Mouse (Mus musculus) kidney, postnatal 0 days (tissue): ENCODE measurements around the gene Hmbs. TPM values are rescaled to one million over a fixed set of nuclear protein-coding genes. Genes with fewer than 3 reads are reported as not detected.

Experiments
- ATAC-seq: fragments of 200-750 bp; cut with Nextera tagmentation; replicated peaks from 2 replicates; pipeline ENCODE4 v1.8.0; 2017; ENCODE audit warnings: low read depth, moderate number of reproducible peaks, moderate TSS enrichment, moderate library complexity; ENCODE audit not compliant: low FRiP score
- DNase-seq: peaks from one replicate; pipeline ENCODE4 v3.0.0-alpha.2; 2016; ENCODE audit warnings: low spot score
- H3K27ac ChIP-seq: fragments of 300-500 bp; sonication (generic); 2 replicates; pipeline ENCODE4 v1.5.1; 2014; ENCODE audit warnings: mild to moderate bottlenecking
- H3K27me3 ChIP-seq: fragments of 300-500 bp; sonication (generic); 2 replicates; pipeline ENCODE4 v1.6.1; 2014; ENCODE audit warnings: low read length, mixed read lengths; ENCODE audit not compliant: insufficient read depth
- H3K36me3 ChIP-seq: fragments of 300-500 bp; sonication (generic); 2 replicates; pipeline ENCODE4 v1.6.1; 2014; ENCODE audit warnings: low read length, mixed read lengths; ENCODE audit not compliant: insufficient read depth
- H3K4me1 ChIP-seq: fragments of 300-500 bp; sonication (generic); replicated peaks from 2 replicates; pipeline ENCODE4 v1.6.1; 2014; ENCODE audit warnings: antibody characterized with exemption, low read length, mixed read lengths; ENCODE audit not compliant: insufficient read depth
- H3K4me2 ChIP-seq: fragments of 300-500 bp; sonication (generic); 2 replicates; pipeline ENCODE4 v1.6.1; 2014; ENCODE audit warnings: mild to moderate bottlenecking, low read length, moderate library complexity, mixed read lengths
- H3K4me3 ChIP-seq: fragments of 300-500 bp; sonication (generic); replicated peaks from 2 replicates; pipeline ENCODE4 v1.5.1; 2014; ENCODE audit warnings: low read depth, low read length
- H3K9ac ChIP-seq: fragments of 300-500 bp; sonication (generic); 2 replicates; pipeline ENCODE4 v1.6.1; 2014; ENCODE audit warnings: low read depth, low read length
- H3K9me3 ChIP-seq: fragments of 300-500 bp; sonication (generic); replicated peaks from 2 replicates; pipeline ENCODE4 v1.6.1; 2016; ENCODE audit warnings: low read length, inconsistent platforms, mixed read lengths
- CTCF ChIP-seq: IDR thresholded peaks from 2 replicates; pipeline ENCODE4 v1.5.1; 2016; ENCODE audit warnings: antibody characterized with exemption, low read depth, mild to moderate bottlenecking, moderate library complexity
- WGBS: fragments of 180-500 bp; shearing (Covaris S2); extraction: QIAGEN DNeasy Blood & Tissue Kit; methylation state at CpG from one replicate; pipeline ENCODE4 v1.1.7; 2014; 5-methylcytosine and 5-hydroxymethylcytosine counted together
- polyA plus RNA-seq: library from polyadenylated mRNA; unstranded; fragments of >200 nt; fragmentation: Nextera tagmentation; extraction: Ambion mirVana; gene quantifications from 2 replicates; pipeline ENCODE4 v1.2.1, GENCODE M21; 2015

Hmbs gene
- polyA plus RNA-seq, 1 experiment from 2014 or later = 88.2 TPM

DNA sequence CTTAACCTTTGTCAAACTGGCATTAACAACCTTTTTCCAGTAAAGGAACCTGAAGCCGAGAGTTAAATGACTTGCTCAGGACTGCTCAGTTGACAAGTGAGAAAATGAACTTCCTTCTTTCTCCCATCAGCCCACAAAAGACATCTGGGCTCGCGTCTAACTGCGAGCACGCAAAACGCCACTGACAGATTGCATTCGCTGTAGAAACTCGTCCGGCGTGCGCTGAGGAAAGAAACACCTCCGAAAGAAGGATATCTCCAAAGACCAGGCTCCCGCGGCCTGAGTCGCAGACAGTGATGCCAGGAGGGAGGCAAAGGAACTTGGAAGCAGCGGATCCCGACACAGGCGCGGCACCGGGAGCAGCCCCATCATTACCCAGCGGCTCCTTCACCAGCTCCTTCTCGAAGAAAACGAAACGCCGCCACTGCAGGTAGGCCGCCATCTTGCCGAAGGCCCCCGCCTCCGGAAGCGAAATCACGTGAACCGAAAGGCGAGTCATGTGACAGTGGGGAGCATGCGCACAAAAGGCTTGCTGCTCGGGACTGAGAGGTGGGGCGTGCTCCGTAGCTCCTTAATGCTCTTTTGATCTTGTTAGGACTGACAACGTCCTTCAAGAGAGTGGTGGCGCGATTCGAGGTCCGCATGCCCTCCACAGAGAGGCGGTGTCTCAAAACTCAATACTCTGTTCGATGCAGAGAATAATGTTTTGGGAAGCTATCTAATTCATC, 17.3 kb upstream of the Hmbs start, which contains the start of gene Vps11:
Gene Vps11, minus strand, starts transcription at position 481 of the 728 bp plus-strand sequence.
- Histone ChIP-seq H3K4me2 (peak within 1 kb of the TSS; percentile 90), H3K27me3 (no peaks in the 10 kb centered on the region), H3K9me3 (no peaks in the 10 kb centered on the region), H3K27ac (peak within 1 kb of the TSS; percentile 76), H3K4me3 (peak within 1 kb of the TSS; percentile 92), H3K36me3 (peaks cover 20% of the 10 kb centered on the region), H3K4me1 (0 out of 2 replicates have a peak, but pooled peaks cover 7% of the 10 kb centered on the region), H3K9ac (peak within 1 kb of the TSS; percentile 80)
- no peak; the same call in 1 of the 2 replicates for TF ChIP-seq CTCF
- ATAC-seq (peak; percentile 91), DNase-seq (peak; percentile 99)
- whole genome bisulfite sequencing = under 1% methylated on average over 44 of the region's 44 CpGs

DNA sequence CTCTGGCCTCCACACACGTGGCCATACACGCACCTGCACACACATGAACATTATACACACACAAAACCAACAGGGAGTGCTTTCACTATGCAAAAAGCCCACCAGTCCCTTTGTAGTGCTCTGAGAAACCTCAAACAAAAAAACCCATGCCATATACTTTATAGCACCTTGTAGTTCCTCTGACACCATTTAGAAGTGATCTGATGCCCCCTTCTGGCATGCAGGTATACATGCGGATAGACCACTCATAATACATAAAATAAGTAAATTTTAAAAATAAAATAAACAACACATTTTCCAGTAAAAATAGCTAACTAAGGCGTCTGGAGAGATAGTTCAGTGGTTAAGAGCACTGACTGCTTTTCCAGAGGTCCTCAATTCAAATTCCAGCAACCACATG, 13.2 kb upstream of the Hmbs start:
- 0 out of 2 replicates have a peak, but pooled peaks cover 7% of the 10 kb centered on the region for H3K4me1 ChIP-seq
- H3K9me3 ChIP-seq = no peaks in the 10 kb centered on the region
- no peaks in the 10 kb centered on the region for H3K27me3 ChIP-seq
- WGBS = 77% methylated on average over 4 of the region's 4 CpGs
- H3K4me3 ChIP-seq = no peak overlapping the region
- H3K4me2 ChIP-seq = no peak overlapping the region
- no peak overlapping the region for H3K9ac ChIP-seq
- H3K27ac ChIP-seq = no peak overlapping the region
- ATAC-seq = no peak
- peak; percentile 65 for DNase-seq
- peak; percentile 67 for TF ChIP-seq CTCF
- peaks cover 53% of the 10 kb centered on the region for H3K36me3 ChIP-seq

DNA sequence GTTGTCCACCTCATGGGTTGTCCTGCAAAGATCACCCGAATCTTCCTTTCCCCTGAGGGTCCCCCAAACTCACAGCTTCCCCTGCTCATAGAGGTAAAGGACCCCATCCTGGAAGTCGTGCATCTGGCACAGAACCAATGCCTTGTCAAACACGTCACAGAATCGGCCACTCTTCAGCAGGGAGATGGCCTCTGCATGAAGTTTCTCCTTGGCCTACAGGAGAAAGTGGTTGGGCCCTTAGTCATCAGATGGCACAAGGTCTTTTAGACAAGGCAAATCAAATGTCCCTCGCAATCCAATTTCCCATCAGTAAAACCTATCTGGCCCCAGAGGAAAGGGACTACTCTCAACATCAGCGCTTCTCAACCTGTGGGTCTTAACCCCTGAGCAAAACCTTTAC, 9.1 kb upstream of the Hmbs start:
- no peak overlapping the region for H3K9ac ChIP-seq
- no peaks in the 10 kb centered on the region for H3K9me3 ChIP-seq
- ATAC-seq = no peak
- H3K27me3 ChIP-seq = no peaks in the 10 kb centered on the region
- no peak overlapping the region for H3K4me3 ChIP-seq
- DNase-seq = no peak
- H3K36me3 ChIP-seq = peaks cover 69% of the 10 kb centered on the region
- H3K4me2 ChIP-seq = no peak overlapping the region
- 92% methylated on average over 6 of the region's 6 CpGs for WGBS
- H3K27ac ChIP-seq = no peak overlapping the region
- H3K4me1 ChIP-seq = no peaks in the 10 kb centered on the region
- TF ChIP-seq CTCF = no peak

DNA sequence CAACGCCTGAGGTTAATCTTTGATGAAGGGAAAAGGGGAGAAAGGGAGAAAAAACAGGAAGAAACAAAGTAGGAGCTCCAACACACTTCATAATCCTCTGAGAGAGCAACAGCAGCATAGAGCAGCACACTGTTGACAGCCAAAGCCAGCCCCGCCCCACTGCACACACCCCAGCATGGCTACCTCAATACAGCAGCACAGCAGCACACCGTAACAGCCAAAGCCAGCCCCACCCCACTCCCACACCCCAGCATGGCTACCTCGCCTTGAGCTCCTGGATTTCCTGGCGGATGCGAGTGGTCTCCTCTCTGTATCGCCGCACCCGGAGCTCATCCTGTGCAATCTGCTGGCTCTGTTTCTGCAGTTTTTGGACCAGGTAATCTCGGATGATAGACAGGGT, 8.3 kb upstream of the Hmbs start:
- no peak overlapping the region for H3K4me3 ChIP-seq
- ATAC-seq (no peak; the same call in 1 of the 2 replicates), DNase-seq (no peak)
- H3K36me3 ChIP-seq = peaks cover 70% of the 10 kb centered on the region
- H3K4me2 ChIP-seq = no peak overlapping the region
- no peak overlapping the region for H3K27ac ChIP-seq
- H3K4me1 ChIP-seq = no peaks in the 10 kb centered on the region
- no peaks in the 10 kb centered on the region for H3K9me3 ChIP-seq
- H3K9ac ChIP-seq = no peak overlapping the region
- H3K27me3 ChIP-seq = no peaks in the 10 kb centered on the region
- no peak for TF ChIP-seq CTCF
- 92% methylated on average over 10 of the region's 10 CpGs for WGBS

DNA sequence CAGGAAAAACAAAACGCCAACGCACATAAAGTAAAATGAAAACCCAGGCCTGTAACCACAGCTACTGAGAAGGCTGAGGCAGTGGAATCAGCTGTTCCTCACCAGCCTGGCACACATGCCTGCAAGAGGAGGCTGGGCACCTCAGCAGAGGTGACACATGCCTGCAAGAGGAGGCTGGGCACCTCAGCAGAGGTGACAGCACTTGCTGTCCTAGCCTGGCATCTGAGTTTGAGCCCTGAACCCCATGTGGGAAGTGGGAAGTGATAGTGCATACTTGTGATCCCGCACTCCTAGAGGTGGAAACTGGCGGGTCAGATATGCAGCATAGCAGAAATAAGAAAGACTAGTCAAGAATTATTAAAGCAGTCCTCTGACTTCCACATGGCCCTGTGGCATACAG, 7.4 kb upstream of the Hmbs start:
- no peak overlapping the region for H3K4me2 ChIP-seq
- ATAC-seq (no peak), DNase-seq (no peak)
- WGBS = 97% methylated on average over 4 of the region's 4 CpGs
- no peak for TF ChIP-seq CTCF
- H3K27ac ChIP-seq = no peak overlapping the region
- no peaks in the 10 kb centered on the region for H3K4me1 ChIP-seq
- no peaks in the 10 kb centered on the region for H3K27me3 ChIP-seq
- H3K36me3 ChIP-seq = peaks cover 64% of the 10 kb centered on the region
- no peaks in the 10 kb centered on the region for H3K9me3 ChIP-seq
- H3K4me3 ChIP-seq = no peak overlapping the region
- no peak overlapping the region for H3K9ac ChIP-seq

DNA sequence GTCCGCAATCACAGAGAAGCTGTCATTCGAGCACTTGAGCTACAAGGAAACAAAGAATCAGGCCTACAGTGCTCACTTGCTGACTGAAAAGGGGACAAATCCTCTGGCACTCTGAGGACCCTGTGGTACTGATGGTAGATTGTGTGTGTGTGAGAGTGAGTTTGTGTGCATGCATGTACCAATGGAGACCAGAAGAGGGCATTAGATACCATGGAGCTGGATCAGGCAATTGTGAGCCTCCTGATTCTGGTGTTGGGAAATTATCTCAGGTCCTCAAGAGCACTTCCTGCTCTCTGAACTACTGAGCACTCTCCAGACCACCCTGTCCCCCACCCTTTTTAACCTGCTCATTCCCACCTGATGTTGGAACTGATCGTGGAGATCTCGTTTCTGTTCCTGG, 4.5 kb upstream of the Hmbs start:
- peak; percentile 34 for TF ChIP-seq CTCF
- ATAC-seq (no peak), DNase-seq (no peak)
- no peaks in the 10 kb centered on the region for H3K4me1 ChIP-seq
- H3K9ac ChIP-seq = no peak overlapping the region
- H3K9me3 ChIP-seq = no peaks in the 10 kb centered on the region
- no peaks in the 10 kb centered on the region for H3K27me3 ChIP-seq
- peaks cover 36% of the 10 kb centered on the region for H3K36me3 ChIP-seq
- H3K4me3 ChIP-seq = no peak overlapping the region
- 95% methylated on average over 4 of the region's 4 CpGs for WGBS
- H3K27ac ChIP-seq = no peak overlapping the region
- H3K4me2 ChIP-seq = no peak overlapping the region

DNA sequence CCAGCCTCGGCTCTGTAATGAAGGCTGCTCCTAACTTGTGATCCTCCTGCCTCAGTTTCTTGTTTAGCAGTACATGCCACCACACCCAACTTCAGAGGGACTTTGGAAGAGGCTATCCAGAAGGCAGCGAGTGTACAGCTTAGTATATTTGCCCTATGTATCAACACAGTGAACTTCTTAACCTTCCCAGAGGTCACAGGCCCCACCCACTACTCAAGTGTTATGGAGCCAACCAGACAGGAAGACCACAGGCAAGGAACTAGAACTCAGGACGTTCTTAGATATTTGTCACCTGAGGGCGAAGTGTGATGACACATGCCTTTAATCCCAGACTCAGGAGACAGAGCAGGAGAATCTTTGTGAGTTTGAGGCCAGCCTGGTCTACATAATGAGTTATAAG, 3.6 kb upstream of the Hmbs start:
- Histone ChIP-seq H3K9me3 (no peaks in the 10 kb centered on the region), H3K27ac (no peak overlapping the region), H3K4me3 (no peak overlapping the region), H3K9ac (no peak overlapping the region), H3K36me3 (peaks cover 34% of the 10 kb centered on the region), H3K27me3 (no peaks in the 10 kb centered on the region), H3K4me2 (no peak overlapping the region), H3K4me1 (0 out of 2 replicates have a peak, but pooled peaks cover 5% of the 10 kb centered on the region)
- no peak for TF ChIP-seq CTCF
- 93% methylated on average over 4 of the region's 4 CpGs for WGBS
- DNase-seq = no peak
- no peak for ATAC-seq
